Mouse (Mus musculus): ENCODE results near the gene Gm20388. TPM values are rescaled to one million over a fixed set of nuclear protein-coding genes. Genes with fewer than 3 reads are reported as not detected.

Gm20388 gene
- total and polyA plus RNA-seq, 3 experiments: 0.02 to 0.05 TPM; not detected in 1

GRCm38 (mm10) chr8:122617947-122618546, 2707.4 kb downstream of the Gm20388 start:
- H3K27me3 ChIP-seq (ENCODE audit: insufficient read depth, low read length): peaks cover 29% of the 10 kb centered on the region
- no peak for TF ChIP-seq GATA2 (IDR thresholded peaks at IDR 0.05; ENCODE audit: borderline replicate concordance, low read depth, low read length)
- no peak for TF ChIP-seq TAL1 (conservative IDR thresholded peaks at IDR 0.05; ENCODE audit: low read depth, low read length)
- TF ChIP-seq CTCF (IDR thresholded peaks at IDR 0.05; ENCODE audit: low read depth, low read length): no peak
- no peak for TF ChIP-seq POLR2AphosphoS5 (IDR thresholded peaks at IDR 0.05; ENCODE audit: insufficient replicate concordance, low read depth, low read length)
- TF ChIP-seq GATA1 (IDR thresholded peaks at IDR 0.05; ENCODE audit: borderline replicate concordance, low read length): no peak
- ATAC-seq (ENCODE audit: extremely low read depth, insufficient number of reproducible peaks, low FRiP score, poor library complexity, severe bottlenecking) (peak; percentile 28; the same call in 1 of the 2 replicates), DNase-seq (ENCODE audit: low spot score) (peak; percentile 62)
- peaks cover 16% of the 10 kb centered on the region for H3K4me1 ChIP-seq (ENCODE audit: insufficient read depth, low read depth, low read length)
- H3K4me3 ChIP-seq (ENCODE audit: low read depth, low read length): no peak overlapping the region
- H3K36me3 ChIP-seq (replicated peaks): peaks cover 36% of the 10 kb centered on the region
- no peaks in the 10 kb centered on the region for H3K9me3 ChIP-seq (replicated peaks)

GRCm38 (mm10) chr8:122618660-122619378, 2708.2 kb downstream of the Gm20388 start:
- no peak for DNase-seq (ENCODE audit: low spot score)
- no peaks in the 10 kb centered on the region for H3K9me3 ChIP-seq (replicated peaks)
- H3K36me3 ChIP-seq (replicated peaks): peaks cover 28% of the 10 kb centered on the region
- no peak; the same call in 1 of the 2 replicates for ATAC-seq (ENCODE audit: extremely low read depth, insufficient number of reproducible peaks, low FRiP score, poor library complexity, severe bottlenecking)
- H3K4me1 ChIP-seq (ENCODE audit: insufficient read depth, low read depth, low read length): peaks cover 16% of the 10 kb centered on the region
- TF ChIP-seq TAL1 (conservative IDR thresholded peaks at IDR 0.05; ENCODE audit: low read depth, low read length) (no peak), GATA2 (IDR thresholded peaks at IDR 0.05; ENCODE audit: borderline replicate concordance, low read depth, low read length) (no peak), CTCF (IDR thresholded peaks at IDR 0.05; ENCODE audit: low read depth, low read length) (no peak)
- peaks cover 31% of the 10 kb centered on the region for H3K27me3 ChIP-seq (ENCODE audit: insufficient read depth, low read length)
- H3K4me3 ChIP-seq (ENCODE audit: low read depth, low read length): no peak overlapping the region

- DNase-seq (ENCODE audit: low spot score): no peak
- Histone ChIP-seq H3K36me3 (replicated peaks) (peaks cover 15% of the 10 kb centered on the region), H3K4me1 (ENCODE audit: insufficient read depth, low read depth, low read length) (peaks cover 16% of the 10 kb centered on the region), H3K9me3 (replicated peaks) (no peaks in the 10 kb centered on the region), H3K4me3 (ENCODE audit: low read depth, low read length) (no peak overlapping the region), H3K27me3 (ENCODE audit: insufficient read depth, low read length) (peaks cover 31% of the 10 kb centered on the region)
- TF ChIP-seq GATA1 (IDR thresholded peaks at IDR 0.05; ENCODE audit: borderline replicate concordance, low read length) (no peak), GATA2 (IDR thresholded peaks at IDR 0.05; ENCODE audit: borderline replicate concordance, low read depth, low read length) (no peak), CTCF (IDR thresholded peaks at IDR 0.05; ENCODE audit: low read depth, low read length) (no peak), POLR2AphosphoS5 (IDR thresholded peaks at IDR 0.05; ENCODE audit: insufficient replicate concordance, low read depth, low read length) (no peak), TAL1 (conservative IDR thresholded peaks at IDR 0.05; ENCODE audit: low read depth, low read length) (no peak)
- no peak for ATAC-seq (ENCODE audit: extremely low read depth, insufficient number of reproducible peaks, low FRiP score, poor library complexity, severe bottlenecking)
These were observed 2709.8 kb downstream of the Gm20388 start for GRCm38 (mm10) chr8:122620446-122620845.

GRCm38 (mm10) chr8:122622727-122623126, 2712.1 kb downstream of the Gm20388 start, which contains the start of gene Pabpn1l:
TSS of gene Pabpn1l (minus strand) at chr8:122622739.
- TF ChIP-seq GATA1 (IDR thresholded peaks at IDR 0.05; ENCODE audit: borderline replicate concordance, low read length): no peak
- TF ChIP-seq GATA2 (IDR thresholded peaks at IDR 0.05; ENCODE audit: borderline replicate concordance, low read depth, low read length): no peak
- TF ChIP-seq POLR2AphosphoS5 (IDR thresholded peaks at IDR 0.05; ENCODE audit: insufficient replicate concordance, low read depth, low read length): no peak
- no peak for TF ChIP-seq TAL1 (conservative IDR thresholded peaks at IDR 0.05; ENCODE audit: low read depth, low read length)
- TF ChIP-seq CTCF (IDR thresholded peaks at IDR 0.05; ENCODE audit: low read depth, low read length): no peak

GRCm38 (mm10) chr8:122623844-122624642, 2713.4 kb downstream of the Gm20388 start:
- no peak for DNase-seq (ENCODE audit: low spot score)
- no peaks in the 10 kb centered on the region for H3K9me3 ChIP-seq (replicated peaks)
- ATAC-seq (ENCODE audit: extremely low read depth, insufficient number of reproducible peaks, low FRiP score, poor library complexity, severe bottlenecking): no peak
- no peak for TF ChIP-seq CTCF (IDR thresholded peaks at IDR 0.05; ENCODE audit: low read depth, low read length)
- TF ChIP-seq TAL1 (conservative IDR thresholded peaks at IDR 0.05; ENCODE audit: low read depth, low read length): no peak
- no peak for TF ChIP-seq GATA2 (IDR thresholded peaks at IDR 0.05; ENCODE audit: borderline replicate concordance, low read depth, low read length)
- no peak for TF ChIP-seq POLR2AphosphoS5 (IDR thresholded peaks at IDR 0.05; ENCODE audit: insufficient replicate concordance, low read depth, low read length)
- no peak for TF ChIP-seq GATA1 (IDR thresholded peaks at IDR 0.05; ENCODE audit: borderline replicate concordance, low read length)
- H3K36me3 ChIP-seq (replicated peaks): peaks cover 24% of the 10 kb centered on the region
- H3K4me3 ChIP-seq (ENCODE audit: low read depth, low read length): no peak overlapping the region
- peaks cover 33% of the 10 kb centered on the region for H3K4me1 ChIP-seq (ENCODE audit: insufficient read depth, low read depth, low read length)
- peaks cover 31% of the 10 kb centered on the region for H3K27me3 ChIP-seq (ENCODE audit: insufficient read depth, low read length)

More at GRCm38 (mm10) chr8:122622727-122623126, 2712.1 kb downstream of the Gm20388 start, which contains the start of gene Pabpn1l:
- H3K27me3 ChIP-seq (ENCODE audit: insufficient read depth, low read length): peaks cover 31% of the 10 kb centered on the region
- no peak for DNase-seq (ENCODE audit: low spot score)
- no peak within 1 kb of the TSS for H3K4me3 ChIP-seq (ENCODE audit: low read depth, low read length)
- H3K4me1 ChIP-seq (ENCODE audit: insufficient read depth, low read depth, low read length): peaks cover 34% of the 10 kb centered on the region
- no peak for ATAC-seq (ENCODE audit: extremely low read depth, insufficient number of reproducible peaks, low FRiP score, poor library complexity, severe bottlenecking)
- H3K9me3 ChIP-seq (replicated peaks): no peaks in the 10 kb centered on the region
- peaks cover 11% of the 10 kb centered on the region for H3K36me3 ChIP-seq (replicated peaks)

Measured in G1E (cell line).